Mouse (Mus musculus): ENCODE data around the gene Ces1g.

Gene Ces1g

DNA sequence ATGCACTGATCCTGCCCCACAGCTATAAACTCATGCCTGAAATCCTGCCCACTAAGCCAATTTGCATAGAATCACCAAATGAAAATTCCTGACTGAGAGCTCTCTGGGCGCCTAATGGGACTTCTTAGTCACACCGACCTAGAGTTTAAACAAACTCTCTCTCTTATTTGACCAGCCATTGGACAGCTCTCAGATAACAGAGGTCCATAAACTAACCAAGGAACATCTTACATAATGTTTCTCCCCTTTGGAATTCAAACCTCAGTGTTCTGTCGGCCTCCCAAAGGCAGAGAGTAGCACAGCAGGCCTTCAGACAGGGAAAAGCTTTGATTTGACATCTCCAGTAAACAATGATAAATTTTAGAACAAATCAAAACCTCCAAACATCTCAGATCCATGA, at the start of gene Ces1g:
Ces1g (minus strand) TSS at position 102 of the 400 bp plus-strand sequence.
- DNase-seq (ENCODE audit: low read depth) = no peak

DNA sequence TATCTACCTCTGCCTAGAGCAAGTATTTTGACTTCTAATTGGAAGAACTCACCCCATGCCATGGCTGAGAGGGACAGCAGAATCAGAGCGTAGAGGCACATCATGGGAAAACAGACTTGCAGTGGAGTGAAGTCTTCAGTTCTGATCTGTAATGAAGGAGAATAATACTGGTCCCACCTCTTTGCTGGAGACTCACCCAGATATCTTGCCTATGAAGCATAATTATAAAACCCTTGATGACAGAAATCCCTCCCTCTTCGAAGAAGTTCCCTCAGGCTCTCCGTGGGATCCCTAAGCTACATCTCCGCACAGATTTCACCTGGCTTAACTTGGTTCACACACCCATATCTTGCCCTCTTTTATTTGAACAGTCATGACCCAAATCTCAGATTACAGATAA, 42.5 kb upstream of the Ces1g start, which contains the start of gene Ces1h:
Ces1h (minus strand) TSS at position 101 of the 400 bp plus-strand sequence.
- no peak for DNase-seq (ENCODE audit: low read depth)

DNA sequence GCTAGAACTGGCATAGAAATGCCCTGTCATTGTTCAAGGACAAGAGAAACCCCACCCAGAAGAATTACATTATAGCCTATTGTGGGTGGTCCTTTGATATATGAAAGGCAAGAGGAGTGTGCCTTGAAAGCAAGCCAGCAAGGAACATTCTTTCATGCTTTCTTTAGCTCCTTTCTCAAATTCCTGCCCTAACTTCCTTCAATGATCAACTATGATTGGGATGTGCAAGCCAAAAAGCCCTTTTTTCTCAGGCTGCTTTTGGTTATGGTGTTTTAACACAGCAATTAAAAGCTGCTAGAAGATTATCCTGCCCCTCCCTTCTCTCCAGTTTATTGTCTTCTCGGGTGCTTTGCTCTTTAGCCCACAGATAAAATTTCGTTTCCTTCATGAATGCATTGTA, 32.4 kb upstream of the Ces1g start:
- DNase-seq (ENCODE audit: low read depth) = no peak

DNA sequence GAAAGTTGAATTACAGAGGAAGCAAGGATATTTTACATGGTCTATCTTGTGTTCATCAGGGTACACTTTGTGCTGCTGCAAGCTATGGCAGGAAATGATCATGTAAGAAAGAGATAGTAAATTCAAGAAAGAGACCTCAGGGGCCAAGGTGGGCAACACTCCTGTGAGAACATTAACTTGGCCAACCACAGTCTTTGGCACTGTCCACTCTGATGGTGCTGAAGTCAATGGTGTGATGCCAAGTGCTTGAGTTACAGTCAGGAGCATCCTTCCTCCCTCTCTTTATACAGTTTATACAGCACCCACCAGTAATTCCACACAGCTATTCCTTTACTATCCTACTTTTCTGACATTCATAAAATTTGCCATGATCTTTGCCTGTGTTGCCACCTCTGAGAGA, 23.0 kb upstream of the Ces1g start:
- no peak for DNase-seq (ENCODE audit: low read depth)

DNA sequence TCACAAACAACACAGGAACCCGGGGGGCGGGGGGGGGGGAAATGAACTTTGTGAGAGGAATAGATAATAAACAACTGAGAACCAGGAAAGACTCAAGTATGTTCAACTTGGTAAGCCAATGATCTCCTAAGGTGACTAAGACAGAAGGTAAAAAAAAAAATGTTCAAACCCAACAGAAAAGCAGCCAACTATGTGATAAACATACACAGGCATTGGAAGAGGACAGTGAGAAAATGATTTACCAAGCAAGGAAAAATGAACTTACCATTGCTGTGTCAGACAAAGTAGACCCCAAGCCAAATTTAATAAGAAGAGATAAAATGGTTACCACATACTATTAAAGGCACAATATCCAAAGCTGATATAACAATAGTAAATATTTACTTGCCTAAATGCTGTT, 2.4 kb upstream of the Ces1g start:
- DNase-seq (ENCODE audit: low read depth) = no peak

DNA sequence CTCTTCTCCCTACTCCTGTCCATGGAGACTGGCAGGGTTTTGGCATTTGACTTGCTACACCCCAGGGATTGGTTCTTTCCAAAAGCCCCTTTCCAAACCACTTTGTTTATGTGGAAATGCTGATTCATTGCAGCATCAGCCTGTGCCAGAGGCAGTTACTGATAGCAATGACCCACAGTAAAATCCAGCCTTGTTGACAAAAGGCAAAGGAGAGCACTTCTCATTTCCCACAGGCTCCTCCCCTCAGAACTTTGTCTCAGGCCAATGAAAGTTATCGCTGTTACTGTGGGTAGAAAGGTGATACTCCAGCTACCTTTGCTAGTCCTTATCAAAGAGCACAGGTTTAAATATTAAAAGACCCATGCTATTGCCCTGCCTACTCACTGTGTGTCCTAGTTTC, 4.4 kb downstream of the Ces1g start:
- DNase-seq (ENCODE audit: low read depth) = no peak

DNA sequence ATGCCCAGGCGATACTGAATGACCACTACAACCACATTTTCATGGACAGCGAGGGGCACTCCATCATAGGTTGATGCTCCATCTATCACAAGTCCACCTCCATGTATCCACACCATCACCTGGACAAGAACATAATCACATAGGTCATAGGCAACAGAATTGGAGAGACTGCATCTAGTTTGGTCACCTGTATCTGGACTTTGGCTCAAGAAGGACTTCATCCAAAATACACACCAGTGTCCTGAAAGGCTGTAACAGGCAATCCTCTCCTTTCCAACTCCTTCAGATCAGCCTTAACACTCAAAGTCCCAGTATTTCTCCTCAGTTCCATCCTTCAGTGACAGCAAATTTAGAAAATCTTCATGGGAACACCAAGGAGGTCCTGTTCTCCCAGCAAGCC, 6.0 kb downstream of the Ces1g start:
- DNase-seq (ENCODE audit: low read depth) = no peak

DNA sequence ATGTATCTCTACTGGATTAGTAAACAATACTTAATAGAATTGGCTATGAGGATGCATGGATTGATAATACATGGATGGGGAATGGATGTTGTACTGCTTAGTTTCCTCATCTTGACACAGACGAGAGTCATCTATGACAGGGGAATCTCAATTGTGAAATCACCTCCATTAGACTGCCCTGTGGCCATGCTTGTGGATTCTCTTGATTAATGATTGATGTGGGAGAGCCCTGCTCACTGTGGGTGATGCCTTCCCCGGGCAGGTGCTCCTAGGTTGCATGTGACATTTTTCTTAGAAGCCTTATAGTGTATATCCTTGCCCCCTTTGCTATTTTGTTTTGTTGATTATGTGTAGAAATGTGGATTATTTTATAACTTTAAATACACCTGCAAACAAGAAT, 12.0 kb downstream of the Ces1g start:
- DNase-seq (ENCODE audit: low read depth) = no peak

DNA sequence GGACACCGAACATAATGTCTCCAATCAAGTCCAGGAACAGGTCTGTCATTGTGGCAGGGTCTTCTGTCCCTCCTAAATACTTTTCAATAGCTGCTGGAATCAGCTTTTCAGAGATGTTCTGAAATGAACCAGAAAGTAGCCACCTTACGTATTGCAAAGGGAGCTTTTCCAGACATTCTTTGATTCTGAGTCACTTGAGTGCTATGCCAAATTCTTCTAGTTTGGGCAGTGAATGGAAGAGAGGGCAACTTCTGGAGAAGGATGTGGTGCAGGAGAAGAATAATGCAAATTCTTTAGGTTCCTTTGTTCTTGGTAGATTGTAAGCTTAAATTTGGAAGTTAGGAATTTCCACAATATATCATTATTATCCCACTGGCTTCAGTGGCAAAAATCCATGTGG, 20.1 kb downstream of the Ces1g start:
- no peak for DNase-seq (ENCODE audit: low read depth)

DNA sequence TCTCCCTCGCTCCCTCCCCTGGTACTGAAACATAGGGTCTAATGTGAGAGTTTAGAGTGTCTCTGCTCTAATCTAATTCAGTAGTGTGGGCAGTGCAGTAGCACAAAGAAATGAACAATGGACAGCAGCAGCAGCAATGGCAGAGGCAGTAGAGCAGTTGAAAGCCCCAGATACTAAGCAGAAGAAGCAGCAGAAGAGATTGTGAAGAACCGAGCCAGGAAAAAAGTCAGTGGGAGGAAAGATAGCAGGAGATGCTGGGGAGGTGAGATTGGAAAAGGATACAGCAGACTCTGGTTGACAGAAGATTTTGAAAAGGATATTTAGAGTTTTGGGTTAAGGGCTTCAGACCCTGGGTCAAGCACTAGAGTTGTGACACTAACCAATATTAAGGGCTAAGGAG, 21.6 kb downstream of the Ces1g start:
- DNase-seq (ENCODE audit: low read depth) = no peak

DNA sequence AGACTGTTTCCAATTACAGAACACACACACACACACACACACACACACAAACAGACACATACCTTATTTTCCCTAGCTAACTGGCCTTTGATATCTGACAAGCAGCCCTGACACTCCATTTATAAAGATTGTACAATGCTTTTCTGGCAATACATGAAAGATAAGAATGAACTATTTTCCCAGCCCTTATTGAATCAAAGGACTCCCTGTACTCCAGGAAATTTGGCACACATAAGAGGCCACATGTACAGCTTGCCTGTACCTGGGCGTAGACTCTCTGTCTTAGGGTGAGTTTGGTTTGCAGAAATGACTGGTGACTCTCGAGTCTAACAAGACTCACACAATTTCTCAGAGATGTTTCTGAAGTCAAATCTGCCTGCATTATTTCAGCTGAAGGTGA, 53.2 kb downstream of the Ces1g start:
- no peak for DNase-seq (ENCODE audit: low read depth)

DNA sequence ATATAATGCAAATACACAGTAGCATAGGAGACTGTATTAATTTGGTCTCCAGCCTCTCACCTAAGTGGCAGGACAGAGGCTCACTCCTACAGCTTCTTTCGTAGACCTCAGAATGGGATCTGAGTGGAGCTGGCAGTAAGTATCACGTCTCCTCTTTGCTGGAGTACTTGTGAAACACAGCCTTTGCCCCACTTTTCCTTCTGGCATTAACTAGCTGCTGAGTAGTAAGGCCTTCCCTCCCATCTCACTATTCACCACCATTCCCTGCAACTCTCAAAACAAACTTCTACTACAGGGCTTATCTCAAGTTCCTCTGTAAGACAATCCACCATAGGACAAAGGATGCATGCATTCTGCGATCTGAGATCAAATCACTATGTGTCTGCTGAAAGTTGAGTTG, 54.8 kb downstream of the Ces1g start:
- no peak for DNase-seq (ENCODE audit: low read depth)

DNA sequence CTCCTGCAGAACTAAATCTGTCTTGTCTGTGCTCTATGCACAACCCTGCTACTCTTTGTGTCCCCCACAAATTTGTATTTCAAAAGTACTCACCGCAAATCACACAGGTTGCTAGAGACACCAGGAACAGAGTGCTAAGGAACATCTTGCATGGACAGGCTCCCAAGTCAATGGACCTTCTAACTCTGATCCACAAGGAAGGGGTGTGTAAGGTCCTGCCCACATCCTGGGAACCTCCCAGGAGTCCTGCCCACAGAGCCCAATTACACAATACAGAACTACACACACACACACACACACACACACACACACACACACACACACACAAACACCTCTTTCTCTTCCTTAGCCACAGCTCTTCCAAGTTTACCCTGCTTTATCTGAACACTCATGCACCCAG, 57.6 kb downstream of the Ces1g start, which contains the start of gene Ces1f:
Ces1f (minus strand) TSS at position 192 of the 400 bp plus-strand sequence.
- DNase-seq (ENCODE audit: low read depth) = no peak

DNA sequence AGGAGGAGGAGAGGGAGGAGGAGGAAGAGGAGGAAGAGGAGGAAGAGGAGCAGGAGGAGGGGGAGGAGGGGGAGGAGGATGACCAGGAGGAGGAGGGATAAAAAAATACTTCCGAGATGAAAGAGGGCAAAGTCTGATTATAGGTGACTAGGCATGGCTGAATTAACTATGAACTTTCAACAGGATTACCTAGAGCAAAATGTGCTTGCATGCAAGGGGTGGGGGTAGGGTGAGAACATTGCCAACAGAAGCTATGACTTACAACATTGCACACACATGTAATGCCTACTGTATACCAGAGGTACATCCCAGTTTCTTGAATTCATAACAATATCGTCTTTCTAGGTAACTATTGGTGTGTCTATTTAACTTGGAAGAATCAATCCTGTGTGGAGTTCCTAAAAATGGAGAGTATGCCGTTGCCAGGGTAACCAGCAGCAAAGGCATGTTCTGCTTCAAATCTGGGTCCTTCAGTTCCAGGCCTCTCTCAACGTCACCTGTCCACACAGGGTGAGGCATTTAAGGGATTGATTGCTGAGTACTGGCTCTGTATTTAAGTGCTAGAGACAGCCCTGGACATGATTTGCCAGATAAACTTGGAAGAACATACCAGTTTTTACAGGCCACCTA, 58.8 kb downstream of the Ces1g start:
- DNase-seq (ENCODE audit: low read depth) = no peak

DNA sequence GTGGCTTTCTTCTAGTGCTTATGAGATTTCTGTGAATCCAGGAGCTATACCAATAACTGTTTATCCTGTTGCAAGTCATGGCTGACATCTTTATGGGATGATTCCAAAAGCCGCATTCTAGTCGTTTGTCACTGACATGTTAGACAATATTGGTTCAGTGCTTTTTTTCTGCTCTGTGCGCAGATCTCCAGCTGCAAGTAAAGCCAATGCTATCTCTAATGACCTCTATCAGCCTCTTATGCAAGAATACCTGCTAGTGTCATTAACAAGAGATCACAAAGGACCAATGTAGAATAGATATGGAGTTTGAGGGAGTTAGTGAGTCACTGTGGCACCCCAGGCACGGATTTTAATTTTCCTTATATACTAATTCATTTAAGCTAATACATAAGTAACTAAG, 62.5 kb downstream of the Ces1g start:
- DNase-seq (ENCODE audit: low read depth) = no peak

DNA sequence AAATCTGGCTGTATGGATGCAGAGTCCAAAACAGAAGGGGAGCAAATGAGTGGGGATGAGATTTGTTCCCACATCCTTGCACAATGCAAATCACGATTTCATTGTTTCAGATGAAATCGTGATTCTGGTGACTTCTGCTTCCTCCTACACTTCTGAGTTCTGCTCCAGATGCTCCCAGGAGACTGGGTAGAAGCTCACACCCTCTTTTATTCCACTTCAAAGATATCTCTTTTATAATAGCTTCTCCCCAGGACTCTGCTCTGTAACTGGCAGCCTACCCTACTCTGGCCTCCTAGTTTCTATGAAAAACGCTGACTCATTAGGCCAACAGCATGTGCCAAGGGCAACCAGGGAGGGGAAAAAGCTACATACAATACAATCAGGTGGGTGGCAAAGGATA, 63.8 kb downstream of the Ces1g start:
- no peak for DNase-seq (ENCODE audit: low read depth)

DNA sequence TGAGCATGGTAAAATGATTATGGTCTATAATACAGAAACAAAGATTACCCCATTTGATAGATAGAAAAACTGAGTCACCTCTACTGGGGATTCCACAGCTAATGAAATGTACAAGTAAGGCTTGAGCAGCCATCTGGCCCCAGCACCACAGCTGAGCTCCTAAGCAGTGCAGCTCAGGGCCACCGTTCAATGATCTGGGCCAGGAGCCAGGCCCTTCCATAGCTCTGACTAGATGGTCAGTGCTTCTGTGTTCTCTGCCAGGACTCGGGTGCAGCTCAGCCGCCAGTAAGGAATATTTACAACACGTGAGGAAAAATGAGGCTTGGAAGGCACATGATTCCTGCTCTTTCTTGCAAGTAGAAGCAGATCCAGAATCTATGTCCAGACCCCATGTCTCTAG, 64.4 kb downstream of the Ces1g start:
- DNase-seq (ENCODE audit: low read depth) = no peak

DNA sequence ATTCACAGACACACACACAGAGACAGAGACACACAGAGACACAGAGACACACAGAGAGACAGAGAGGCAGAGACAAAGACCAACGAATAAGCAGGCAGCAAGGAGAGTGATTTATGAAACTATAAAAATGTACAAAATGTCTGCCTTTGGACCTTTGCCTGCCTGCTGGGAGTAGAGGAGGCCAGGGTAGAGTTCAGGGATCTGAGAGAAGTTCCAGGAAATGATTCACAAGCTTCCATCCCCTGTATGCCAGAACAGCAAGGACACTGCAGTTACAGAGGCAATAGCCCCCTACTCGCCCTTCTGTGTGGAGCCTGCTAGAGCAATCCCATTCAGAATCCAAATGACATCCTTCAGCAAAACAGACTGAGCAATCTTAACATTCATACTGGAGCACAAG, 75.7 kb downstream of the Ces1g start:
- DNase-seq (ENCODE audit: low read depth) = no peak

DNA sequence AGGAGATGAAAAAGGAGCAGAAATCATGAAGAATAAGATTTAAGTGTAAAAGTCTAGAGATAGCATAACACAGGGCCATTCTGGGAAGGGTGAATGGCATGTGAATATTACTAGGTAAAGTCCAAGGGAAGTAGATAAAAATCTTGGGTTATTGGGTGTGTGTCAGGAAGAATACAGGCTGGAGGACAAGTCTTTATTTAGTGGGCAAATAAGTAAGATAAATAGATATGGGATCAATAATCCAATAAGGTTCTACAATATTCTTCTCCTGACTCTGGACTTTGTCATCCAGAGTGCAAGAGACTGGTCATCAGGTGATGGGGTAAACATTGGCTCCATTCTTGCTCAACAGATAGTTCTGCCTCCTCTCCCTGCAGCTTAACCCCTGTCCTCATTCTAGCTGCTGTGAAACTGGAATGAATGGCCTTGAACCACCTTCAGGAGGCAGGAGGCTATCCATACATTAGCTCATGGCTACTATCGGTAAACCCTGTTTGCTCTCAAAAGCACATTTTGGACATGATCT, 84.6 kb downstream of the Ces1g start:
- no peak for DNase-seq (ENCODE audit: low read depth)
